Mouse (Mus musculus): ENCODE results near the gene Zfp810.
"Not testable (repeated sequence)": the region's sequence is repeated elsewhere in the genome, so short reads cannot be mapped to it uniquely, and the experiment has no call there.

The Zfp810 gene

DNA sequence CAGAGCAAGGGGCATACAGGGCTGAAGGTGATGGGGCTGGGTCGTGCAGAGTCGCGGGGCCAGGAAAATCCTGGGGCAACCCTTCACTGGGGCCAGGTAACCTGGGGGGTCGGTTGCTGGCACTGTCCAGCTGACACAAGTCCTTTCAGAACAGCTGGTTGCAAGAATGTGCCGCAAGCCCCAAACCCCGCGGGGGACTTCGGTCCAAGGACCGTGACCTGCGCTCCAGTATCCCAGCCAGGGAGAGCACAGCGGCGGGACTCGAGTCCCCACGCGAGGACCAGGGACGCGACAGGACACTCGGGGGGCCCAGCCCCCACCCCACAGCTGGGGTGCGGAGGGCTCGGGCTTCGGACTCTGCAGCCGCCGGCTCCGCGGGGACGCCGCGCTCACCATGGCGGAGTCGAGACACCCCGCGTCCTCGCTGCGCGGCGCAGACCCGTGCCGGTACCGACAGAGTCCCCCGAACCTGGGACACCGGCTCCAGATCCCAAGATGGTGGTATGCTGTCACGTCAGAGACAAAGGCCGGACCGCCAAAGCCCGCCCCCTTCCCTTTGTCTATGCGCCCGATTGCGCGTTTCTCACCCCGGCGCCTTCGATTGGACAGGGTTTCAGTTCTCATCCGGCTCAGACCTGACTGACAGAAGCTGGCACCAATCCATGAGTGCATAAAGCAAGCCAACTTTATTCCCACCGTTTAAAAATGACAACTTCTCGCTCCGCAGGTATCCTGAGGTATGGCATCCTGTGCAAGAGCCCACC is at the start of gene Zfp810:
Gene Zfp810, minus strand, starts transcription at position 493 of the 764 bp plus-strand sequence.
- peak; percentile 97 for DNase-seq

- no peak for DNase-seq
These were observed 48.5 kb upstream of the Zfp810 start for GRCm38 (mm10) chr9:22355919-22356318.

DNA sequence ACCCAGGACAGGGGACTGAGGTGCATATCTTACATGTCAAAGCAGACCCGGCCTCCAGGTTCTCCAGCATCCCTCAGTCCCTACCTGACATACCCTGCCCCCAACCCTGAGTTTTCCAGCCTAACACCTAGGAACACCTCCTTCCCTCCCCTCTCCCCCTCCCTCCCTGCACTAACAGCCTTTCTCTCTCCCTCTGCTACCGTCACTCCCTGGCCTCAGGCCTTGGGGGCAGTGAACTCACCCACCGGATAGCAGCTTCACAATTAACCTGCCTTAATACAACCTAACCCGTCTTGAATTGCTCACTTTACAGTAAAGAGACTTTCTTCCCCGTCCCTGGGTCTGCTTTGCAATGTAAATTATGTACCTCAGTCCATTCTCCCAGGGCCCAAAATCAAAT is 46.5 kb upstream of the Zfp810 start:
- DNase-seq = no peak

GRCm38 (mm10) chr9:22353465-22353864 is 46.0 kb upstream of the Zfp810 start:
- peak; percentile 6 for DNase-seq

DNA sequence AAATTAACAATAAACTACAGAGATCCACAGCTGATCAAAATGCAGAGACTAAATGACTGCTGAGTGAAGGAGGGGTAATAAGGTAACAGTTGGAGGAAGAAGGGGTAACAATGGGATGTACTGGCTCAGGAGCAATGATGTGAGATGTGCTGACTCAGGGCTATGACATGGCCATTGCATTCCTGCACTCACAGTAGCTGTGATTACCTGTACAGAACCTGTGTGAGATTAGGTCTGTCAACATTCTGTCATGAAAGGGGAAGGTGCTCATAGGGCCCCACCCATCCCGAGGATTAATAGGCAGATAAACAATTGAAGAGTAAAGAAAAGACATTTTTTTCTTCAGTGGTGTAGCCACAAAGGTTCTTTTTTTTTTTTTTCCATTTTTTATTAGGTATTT is 32.9 kb upstream of the Zfp810 start:
- DNase-seq = no peak

- no peak for DNase-seq
These were observed 29.8 kb upstream of the Zfp810 start for GRCm38 (mm10) chr9:22337217-22337616.

GRCm38 (mm10) chr9:22327475-22328387 is 20.3 kb upstream of the Zfp810 start:
- peak; percentile 95 for DNase-seq

DNA sequence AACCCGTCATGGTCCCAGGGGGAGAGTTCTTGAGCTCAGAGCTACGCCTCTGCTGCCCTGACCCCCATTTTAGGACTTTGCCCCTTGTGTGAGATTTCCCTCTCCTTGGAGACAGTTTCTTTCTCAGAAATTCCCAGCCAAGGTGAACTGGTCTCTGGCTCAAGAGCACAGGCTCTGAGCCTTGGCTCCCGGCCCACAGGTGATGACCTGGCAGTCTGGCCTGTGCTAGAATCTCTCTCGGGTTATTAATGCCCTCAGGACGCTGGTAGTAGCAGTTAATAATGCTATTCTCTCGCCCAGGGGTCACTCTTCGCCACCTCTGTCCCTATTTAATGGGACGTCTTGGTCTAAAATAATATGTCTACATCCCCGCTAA is 19.6 kb upstream of the Zfp810 start:
- peak; percentile 44 for DNase-seq

GRCm38 (mm10) chr9:22324579-22324978 is 17.1 kb upstream of the Zfp810 start:
- no peak for DNase-seq

DNA sequence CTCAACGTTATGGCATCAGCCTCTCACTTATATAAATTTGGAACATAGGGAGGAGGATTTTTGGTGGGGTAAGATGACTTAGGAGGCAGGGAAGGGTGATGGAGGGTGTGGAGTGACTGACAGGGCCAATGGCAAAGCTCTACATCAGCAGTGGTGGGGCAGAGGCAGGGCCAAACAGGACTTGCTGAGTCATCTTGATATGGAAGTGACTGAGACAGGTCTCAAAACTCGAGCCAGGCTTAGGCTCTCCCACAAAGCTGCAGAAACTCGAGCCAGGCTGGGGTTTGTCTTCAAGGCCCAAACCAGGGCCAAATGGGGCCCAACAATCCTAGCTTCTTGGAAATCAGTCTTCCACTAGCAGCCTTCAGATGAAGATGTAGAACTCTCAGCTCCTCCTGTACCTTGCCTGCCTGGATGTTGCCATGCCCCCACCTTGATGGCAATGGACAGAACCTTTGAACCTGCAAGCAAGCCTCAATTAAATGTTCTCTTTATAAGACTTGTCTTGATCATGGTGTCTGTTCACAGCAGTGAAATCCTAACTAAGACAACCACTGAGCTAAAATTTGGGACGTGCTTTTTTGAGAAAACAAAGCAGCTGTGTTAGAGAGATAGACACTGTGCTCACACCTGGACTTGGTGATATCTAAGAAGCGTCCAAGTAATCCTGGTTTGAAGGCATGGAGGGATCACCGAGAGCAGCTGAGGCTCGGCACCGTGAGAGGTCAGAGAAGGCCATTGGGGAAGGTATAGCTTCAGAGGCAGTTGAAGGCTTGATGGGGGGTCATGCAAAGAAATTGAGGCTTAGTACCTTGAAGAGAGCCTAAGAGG is 15.1 kb upstream of the Zfp810 start:
- no peak for DNase-seq

DNA sequence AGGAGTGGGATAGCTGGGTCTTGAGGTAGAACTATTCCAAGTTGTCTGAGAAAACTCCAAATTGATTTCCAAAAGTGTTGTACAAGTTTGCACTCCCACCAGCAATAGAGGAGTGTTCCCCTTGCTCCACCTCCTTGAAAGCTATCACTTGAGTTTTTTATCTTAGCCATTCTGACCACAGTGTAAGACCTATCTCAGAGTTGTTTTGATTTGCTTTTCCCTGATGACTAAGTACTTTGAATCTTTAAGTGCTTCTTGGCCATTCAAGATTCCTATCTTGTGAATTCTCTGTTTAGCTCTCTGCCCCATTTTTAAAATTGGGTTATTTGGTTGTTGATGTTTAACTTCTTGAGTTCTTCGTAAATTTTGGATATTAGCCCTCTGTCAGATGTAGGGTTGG is 11.7 kb upstream of the Zfp810 start:
- no peak for DNase-seq

DNA sequence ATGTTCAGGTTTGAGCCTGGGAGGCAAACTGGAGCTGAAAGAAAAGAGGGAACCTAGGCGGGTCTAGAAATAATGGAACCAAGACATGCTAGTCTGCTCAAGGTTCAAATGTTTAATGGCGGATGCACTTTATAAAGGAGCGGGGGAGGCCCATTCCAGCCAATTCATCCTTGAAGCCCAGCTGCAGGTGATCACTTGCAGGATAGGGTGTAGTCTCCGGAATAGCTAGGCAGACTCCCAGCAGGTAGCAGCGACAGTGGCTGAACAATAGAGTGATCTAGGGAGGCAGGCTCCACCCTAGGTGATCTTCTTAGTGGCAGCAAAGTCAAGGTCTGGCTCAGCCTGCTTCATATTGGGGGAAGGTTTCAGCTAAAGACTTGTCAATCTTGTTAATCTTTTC is 8.6 kb upstream of the Zfp810 start:
- DNase-seq = not testable (repeated sequence)

DNA sequence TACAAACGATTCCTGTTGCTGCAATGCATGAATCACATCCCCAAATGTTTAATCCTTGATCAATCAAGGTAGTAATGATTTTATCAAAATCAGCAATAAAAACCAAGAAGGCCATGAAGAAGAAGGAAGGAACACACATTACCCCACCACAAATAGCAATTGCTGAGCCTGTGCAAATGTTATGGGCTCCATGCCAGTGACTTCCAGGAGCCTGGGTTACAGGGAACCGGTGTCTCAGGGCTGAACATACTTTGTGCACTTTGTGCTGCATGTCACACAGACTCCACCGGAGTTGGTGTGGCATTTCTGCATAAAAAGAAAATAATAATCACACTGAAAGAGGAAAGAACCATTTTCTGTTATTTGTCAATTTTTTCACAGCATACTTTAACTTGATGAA is 6.6 kb upstream of the Zfp810 start:
- DNase-seq = no peak

DNA sequence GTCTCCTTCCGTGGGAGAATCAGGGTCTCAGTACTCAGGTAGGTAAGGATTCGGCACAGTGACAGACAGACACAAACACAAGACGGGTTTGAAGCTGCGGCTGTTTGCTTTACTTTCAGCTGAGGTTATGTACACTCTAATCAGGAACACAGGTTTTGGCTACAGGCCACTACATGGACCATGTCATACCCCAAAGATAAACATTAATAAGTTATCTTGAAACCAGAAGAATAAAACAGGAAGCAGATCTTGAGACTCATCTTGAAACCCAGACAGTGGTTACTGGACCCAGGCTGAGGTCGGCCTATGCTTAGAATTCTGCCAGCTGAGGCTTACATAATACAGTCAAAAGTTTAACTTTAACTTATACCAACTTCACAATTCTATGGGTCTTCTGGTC is 5.8 kb upstream of the Zfp810 start:
- DNase-seq = peak; percentile 55

DNA sequence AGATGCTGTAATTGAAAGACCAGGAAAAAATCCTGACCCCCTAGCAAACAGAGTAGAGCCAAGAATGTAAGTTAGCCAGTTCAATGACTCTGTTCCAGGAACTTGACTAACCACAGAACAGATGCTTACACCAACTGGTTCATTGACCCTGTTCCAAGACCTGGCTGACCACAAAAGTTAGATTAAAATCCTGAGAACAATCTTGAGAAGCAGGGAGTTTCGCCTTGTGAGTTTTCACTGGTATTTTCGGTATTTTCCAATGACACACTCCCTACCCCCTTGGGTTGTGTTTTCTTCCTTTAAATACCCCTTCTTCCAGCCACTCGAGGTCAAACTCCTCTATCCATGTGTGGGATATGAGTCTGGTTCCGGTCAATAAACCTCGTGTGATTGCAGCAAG is 2.2 kb upstream of the Zfp810 start:
- no peak for DNase-seq

DNA sequence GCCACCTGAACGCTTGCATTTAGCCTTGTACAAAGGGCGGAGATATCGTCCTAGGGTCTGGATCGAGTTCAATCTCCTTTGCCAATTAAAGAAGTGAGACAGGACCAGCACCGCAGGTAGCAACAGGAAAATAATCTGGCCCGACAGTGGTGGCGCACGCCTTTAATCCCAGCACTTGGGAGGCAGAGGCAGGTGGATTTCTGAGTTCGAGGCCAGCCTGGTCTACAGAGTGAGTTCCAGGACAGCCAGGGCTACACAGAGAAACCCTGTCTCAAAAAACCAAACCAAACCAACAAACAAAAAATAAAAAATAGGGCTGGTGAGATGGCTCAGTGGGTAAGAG is 443 bp upstream of the Zfp810 start:
- DNase-seq = not testable (repeated sequence)

DNA sequence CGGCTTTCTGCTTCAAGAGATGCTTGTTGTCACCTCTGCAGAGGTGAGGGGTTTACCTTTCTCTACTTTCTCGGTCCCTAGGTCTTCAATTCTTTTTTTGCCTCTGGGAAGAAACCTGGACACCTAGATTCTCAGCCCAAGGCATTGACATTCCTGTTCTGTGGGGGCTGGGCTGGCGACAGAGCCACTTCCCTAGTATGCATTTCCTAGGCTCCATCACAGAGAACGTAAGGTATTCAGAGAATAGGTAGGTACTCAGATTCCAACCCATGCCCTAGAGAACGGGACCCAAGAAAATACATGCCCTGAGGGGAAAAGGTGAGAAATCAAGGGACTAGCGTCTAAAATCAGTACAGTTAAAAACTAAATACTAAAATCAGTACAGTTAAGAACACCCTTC is 722 bp downstream of the Zfp810 start:
- DNase-seq = no peak

DNA sequence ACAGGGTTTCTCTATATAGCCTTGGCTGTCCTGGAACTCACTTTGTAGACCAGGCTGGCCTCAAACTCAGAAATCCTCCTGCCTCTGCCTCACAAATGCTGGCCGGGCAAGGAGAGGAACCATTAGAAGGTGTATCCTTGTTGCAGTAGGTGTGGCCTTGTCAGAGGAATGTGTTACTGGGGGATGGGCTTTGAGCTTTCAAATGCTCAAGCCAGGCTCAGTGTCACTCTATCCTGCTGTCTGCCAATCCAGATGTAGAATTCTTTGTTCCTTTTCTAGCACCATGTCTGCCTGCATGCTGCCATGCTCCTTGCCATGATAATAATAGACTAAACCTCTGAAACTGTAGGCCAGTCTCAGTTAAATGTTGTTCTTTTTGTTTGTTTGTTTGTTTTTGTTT is 5.2 kb downstream of the Zfp810 start:
- DNase-seq = no peak

DNA sequence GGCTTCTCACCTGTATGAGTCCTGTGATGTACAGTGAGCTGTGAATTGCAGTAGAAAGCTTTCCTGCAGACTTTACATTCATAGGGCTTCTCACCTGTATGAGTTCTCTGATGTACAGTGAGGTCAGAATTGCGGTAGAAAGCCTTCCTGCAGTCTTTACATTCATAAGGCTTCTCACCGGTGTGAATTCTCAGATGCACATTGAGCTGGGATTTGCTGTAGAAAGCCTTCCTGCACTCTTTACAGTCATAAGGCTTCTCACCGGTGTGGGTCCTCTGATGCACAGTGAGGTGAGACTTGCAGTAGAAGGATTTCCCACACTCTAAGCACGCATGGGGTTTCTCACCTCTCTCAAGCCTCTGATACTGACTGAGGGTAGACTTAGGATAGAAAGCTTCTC is 28.7 kb downstream of the Zfp810 start:
- no peak for DNase-seq

- no peak for DNase-seq
These were observed 38.6 kb downstream of the Zfp810 start for GRCm38 (mm10) chr9:22268886-22269285.

DNA sequence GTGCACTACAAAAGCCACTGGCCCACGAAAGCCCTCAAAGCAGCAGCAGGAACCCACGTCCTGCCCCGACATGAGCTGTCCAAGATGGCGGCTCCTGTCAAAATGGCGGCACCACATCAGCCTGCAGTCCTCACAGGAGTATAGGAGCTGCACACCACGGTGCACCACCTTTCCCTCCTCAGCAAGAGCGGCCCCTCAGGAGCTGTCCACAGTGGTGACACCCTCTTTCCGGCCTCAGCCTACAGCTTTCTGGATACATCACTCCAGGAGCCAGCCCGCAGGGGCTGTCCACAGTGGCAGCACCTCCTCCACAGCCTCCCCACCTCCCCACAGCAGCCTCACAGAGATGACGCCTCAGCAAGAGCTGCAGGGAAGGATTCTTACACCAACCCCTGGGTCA is 44.8 kb downstream of the Zfp810 start:
- DNase-seq = no peak

- no peak for DNase-seq
These were observed 45.9 kb downstream of the Zfp810 start for GRCm38 (mm10) chr9:22261594-22261993.

DNA sequence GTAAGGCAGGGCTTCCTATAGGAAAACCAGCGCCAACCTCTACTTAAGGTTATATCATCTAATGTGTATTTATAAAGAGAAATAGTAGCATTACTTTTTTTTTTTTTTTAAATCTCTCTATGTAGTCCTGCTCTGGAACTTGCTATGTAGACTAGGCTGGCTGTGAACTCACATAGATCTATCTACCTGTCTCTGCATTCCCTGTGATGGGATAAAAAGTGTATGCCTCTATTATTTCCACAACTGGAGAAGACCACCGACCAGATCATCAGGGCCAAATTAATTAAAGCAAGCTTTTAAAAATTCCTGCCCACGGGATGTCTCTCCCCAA is 47.4 kb downstream of the Zfp810 start:
- no peak for DNase-seq
